Mouse (Mus musculus) megakaryocyte, embryonic 14.5 days (primary cell): ENCODE results near the gene Sema6c.

Source experiments
- FLI1 ChIP-seq: IDR thresholded peaks from 2 replicates; pipeline ENCODE4 v1.6.1; 2012; ENCODE audit warnings: low read length, inconsistent platforms, mixed read lengths
- GATA1 ChIP-seq: IDR thresholded peaks from 3 replicates; pipeline ENCODE4 v1.6.1; 2012; ENCODE audit warnings: mixed read lengths, low read length, inconsistent platforms, borderline replicate concordance

- TF ChIP-seq GATA1 (no peak), FLI1 (no peak)
Observed at GRCm38 (mm10) chr3:95162345-95162628, 2.0 kb downstream of the Sema6c start.
